Mouse (Mus musculus) liver, embryonic 14.5 days (tissue): ENCODE data around the gene Nkapd1. TPM values are rescaled to one million over a fixed set of nuclear protein-coding genes. Genes with fewer than 3 reads are reported as not detected.

Experiments used
- ATAC-seq: fragments of 200-750 bp; cut with Nextera tagmentation; 2 replicates; pipeline ENCODE4 v1.8.0; 2017; ENCODE audit warnings: moderate number of reproducible peaks, mild to moderate bottlenecking, moderate library complexity; ENCODE audit not compliant: insufficient read depth
- DNase-seq, 3 experiments: peaks; one replicate each; pipeline ENCODE4 v3.0.0-alpha.2; 2012 to 2013; ENCODE audit warnings: low read depth in 3 of 3, low spot score in 3 of 3
- H3K27ac ChIP-seq: fragments of 300-500 bp; sonication (generic); 2 replicates; pipeline ENCODE4 v1.5.1; 2014; ENCODE audit warnings: moderate library complexity, mild to moderate bottlenecking, control low read depth, inconsistent platforms
- H3K27me3 ChIP-seq: fragments of 300-500 bp; sonication (generic); 2 replicates; pipeline ENCODE4 v1.6.1; 2014; ENCODE audit warnings: mild to moderate bottlenecking, low read length, moderate library complexity; ENCODE audit not compliant: control insufficient read depth, insufficient read depth
- H3K36me3 ChIP-seq: fragments of 300-500 bp; sonication (generic); replicated peaks from 2 replicates; pipeline ENCODE4 v1.6.1; 2014; ENCODE audit warnings: low read depth; ENCODE audit not compliant: control insufficient read depth, insufficient read depth
- H3K4me1 ChIP-seq, 2 experiments: fragments of 200-500 bp in 1 of 2; fragments of 300-500 bp in 1 of 2; sonication (generic) in 1 of 2; replicated peaks; 2 replicates each; pipeline ENCODE4 v1.6.1; 2012 to 2014; ENCODE audit warnings: antibody characterized with exemption in 1 of 2, inconsistent platforms in 1 of 2, low read length in 1 of 2; ENCODE audit not compliant: control insufficient read depth in 2 of 2, insufficient read depth in 2 of 2
- H3K4me2 ChIP-seq: fragments of 300-500 bp; sonication (generic); 2 replicates; pipeline ENCODE4 v1.6.1; 2014; ENCODE audit warnings: low read depth, mild to moderate bottlenecking, control low read depth, moderate library complexity
- H3K4me3 ChIP-seq, 2 experiments: fragments of 200-500 bp in 1 of 2; fragments of 300-500 bp in 1 of 2; sonication (generic) in 1 of 2; 2 replicates each; pipeline ENCODE4 v1.5.1; 2012 to 2014; ENCODE audit warnings: low read depth in 2 of 2, low read length in 2 of 2, mild to moderate bottlenecking in 2 of 2, control low read depth in 1 of 2, inconsistent platforms in 1 of 2, moderate library complexity in 1 of 2; ENCODE audit not compliant: insufficient read depth in 1 of 2
- H3K9ac ChIP-seq: fragments of 300-500 bp; sonication (generic); replicated peaks from 2 replicates; pipeline ENCODE4 v1.6.1; 2014; ENCODE audit warnings: mild to moderate bottlenecking, control low read depth, moderate library complexity
- H3K9me3 ChIP-seq: fragments of 300-500 bp; sonication (generic); 2 replicates; pipeline ENCODE4 v1.6.1; 2016; ENCODE audit warnings: low read length, mixed read lengths; ENCODE audit not compliant: control insufficient read depth
- CTCF ChIP-seq: IDR thresholded peaks from 2 replicates; pipeline ENCODE4 v1.5.1; 2016; ENCODE audit warnings: antibody characterized with exemption, low read depth, control low read depth
- EP300 ChIP-seq: IDR thresholded peaks from 2 replicates; pipeline ENCODE4 v1.6.1; 2016; ENCODE audit warnings: antibody characterized with exemption, low read depth
- WGBS: fragments of 180-500 bp; shearing (Covaris S2); extraction: QIAGEN DNeasy Blood & Tissue Kit; methylation state at CpG from one replicate; pipeline ENCODE4 v1.1.7; 2014; ENCODE audit not compliant: insufficient replicate concordance; 5-methylcytosine and 5-hydroxymethylcytosine counted together
- polyA plus RNA-seq, 2 experiments: library from polyadenylated mRNA; depleted of rRNA in 1 of 2; stranded (reverse) in 1 of 2; unstranded in 1 of 2; fragments of >200 nt; fragmentation: Nextera tagmentation in 1 of 2; extraction: Ambion mirVana in 1 of 2; gene quantifications; 2 replicates each; pipeline versions ENCODE4 v1.2.1 to v1.2.3; 2012 to 2014

Nkapd1 gene
- polyA plus RNA-seq, 2 experiments, result 4.7 to 7.3 TPM

DNA sequence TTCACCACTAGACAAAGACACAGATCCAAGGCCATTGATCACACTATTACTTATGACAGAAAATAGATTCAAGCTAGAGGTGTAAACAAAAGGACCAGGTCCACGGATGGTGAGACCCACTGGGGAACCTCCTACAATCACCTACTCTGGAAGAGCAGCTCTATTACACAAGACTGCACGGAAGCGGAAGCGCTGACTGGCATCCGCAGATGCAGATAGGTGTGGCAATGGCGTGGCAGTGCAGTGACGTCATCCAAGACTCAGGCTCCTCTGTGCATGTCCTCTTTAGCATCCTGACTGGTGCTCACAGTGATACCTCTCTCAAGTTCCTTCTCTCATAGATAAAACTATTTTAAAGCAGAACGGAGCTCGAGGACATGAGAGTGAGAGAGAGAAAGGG lies 24.3 kb downstream of the Nkapd1 start:
- Histone ChIP-seq H3K4me1 (peaks cover 0 to 6% of the 10 kb centered on the region in 2 experiments; a peak in 2 of 4 replicates), H3K9ac (no peak overlapping the region), H3K9me3 (no peaks in the 10 kb centered on the region), H3K27me3 (no peaks in the 10 kb centered on the region), H3K4me2 (no peak overlapping the region), H3K36me3 (peaks cover 20% of the 10 kb centered on the region), H3K4me3 (no peak overlapping the region), H3K27ac (no peak overlapping the region)
- WGBS, result 74% methylated on average over 9 of the region's 9 CpGs
- TF ChIP-seq CTCF (no peak), EP300 (no peak)
- ATAC-seq, result no peak
- DNase-seq, result no peak

DNA sequence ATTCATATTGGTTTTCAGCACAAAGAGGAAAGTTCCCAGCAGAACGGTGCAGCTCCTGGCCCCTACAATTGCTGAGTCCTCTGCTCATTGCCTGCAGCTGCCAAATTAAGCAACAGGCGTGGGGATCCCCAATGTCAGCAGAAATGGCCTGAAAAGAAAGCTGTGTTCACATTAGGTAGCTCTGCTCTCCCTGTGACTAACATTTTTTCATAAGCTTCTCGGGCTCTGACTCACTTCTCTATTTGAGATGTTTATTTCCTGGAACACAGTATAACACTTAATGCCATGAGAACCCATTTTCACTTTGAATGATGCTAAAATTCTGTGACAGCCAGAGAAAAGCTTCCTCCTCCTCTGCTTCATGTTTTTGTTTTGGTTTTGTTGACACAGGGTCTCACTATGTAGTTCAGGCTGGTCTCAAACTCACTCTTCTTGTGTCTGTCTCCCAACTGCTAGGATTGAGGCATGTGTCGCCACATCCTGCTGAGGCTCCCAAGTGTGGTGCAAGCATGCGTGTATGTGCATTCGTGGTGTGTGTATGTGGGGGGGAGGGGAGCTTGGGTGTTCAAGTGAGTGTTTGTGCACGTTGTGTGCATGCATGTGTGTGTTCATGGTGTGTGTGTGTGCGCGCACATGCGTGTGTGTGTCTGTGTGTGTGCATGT lies 26.3 kb downstream of the Nkapd1 start:
- Histone ChIP-seq H3K27me3 (no peaks in the 10 kb centered on the region), H3K27ac (no peak overlapping the region), H3K9ac (no peak overlapping the region), H3K4me2 (no peak overlapping the region), H3K9me3 (no peaks in the 10 kb centered on the region), H3K36me3 (peaks cover 4% of the 10 kb centered on the region), H3K4me3 (no peak overlapping the region), H3K4me1 (peaks cover 0 to 6% of the 10 kb centered on the region in 2 experiments; a peak in 2 of 4 replicates)
- DNase-seq, result no peak
- 48% methylated on average over 10 of the region's 10 CpGs for WGBS
- ATAC-seq, result no peak
- no peak for TF ChIP-seq EP300
- TF ChIP-seq CTCF, result no peak

- Histone ChIP-seq H3K4me1 (peaks cover 0 to 4% of the 10 kb centered on the region in 2 experiments; a peak in 2 of 4 replicates), H3K27me3 (no peaks in the 10 kb centered on the region), H3K4me3 (no peak overlapping the region), H3K27ac (no peak overlapping the region), H3K9ac (no peak overlapping the region), H3K36me3 (no peaks in the 10 kb centered on the region), H3K4me2 (no peak overlapping the region), H3K9me3 (no peaks in the 10 kb centered on the region)
- WGBS, result 36% methylated on average over 4 of the region's 4 CpGs
- TF ChIP-seq EP300, result no peak
- no peak for TF ChIP-seq CTCF
- no peak for ATAC-seq
- DNase-seq, result no peak
Measured at GRCm38 (mm10) chr9:50586955-50587354, 30.3 kb downstream of the Nkapd1 start.

- Histone ChIP-seq H3K4me1 (no peaks in the 10 kb centered on the region; a peak in 1 of 4 replicates), H3K9me3 (no peaks in the 10 kb centered on the region), H3K27ac (no peak overlapping the region), H3K4me2 (no peak overlapping the region), H3K27me3 (no peaks in the 10 kb centered on the region), H3K36me3 (no peaks in the 10 kb centered on the region), H3K9ac (no peak overlapping the region), H3K4me3 (no peak overlapping the region)
- 62% methylated on average over 6 of the region's 6 CpGs for WGBS
- ATAC-seq (no peak), DNase-seq (no peak)
- TF ChIP-seq CTCF, result no peak
- no peak for TF ChIP-seq EP300
Measured at GRCm38 (mm10) chr9:50585145-50585818, 32.0 kb downstream of the Nkapd1 start.

DNA sequence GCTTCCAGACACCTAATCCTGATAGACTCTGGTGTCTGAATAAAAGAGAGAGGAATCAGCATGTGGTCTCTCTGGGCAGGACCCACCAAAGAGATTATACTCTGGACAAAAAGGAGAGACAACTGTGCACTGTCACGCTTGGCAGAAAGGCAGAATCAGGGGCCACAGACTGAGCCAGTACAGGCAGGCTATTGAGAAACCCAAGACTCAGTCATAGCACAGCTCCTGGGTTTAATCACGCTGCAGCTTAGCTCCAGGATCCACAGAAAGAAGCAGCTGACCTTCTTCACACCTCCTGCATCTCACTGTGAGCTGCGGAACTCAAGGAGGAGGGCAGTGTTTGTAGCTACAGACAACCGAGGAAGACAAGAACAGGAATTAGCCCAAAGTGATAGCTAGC lies 36.9 kb downstream of the Nkapd1 start:
- 37% methylated on average over 4 of the region's 4 CpGs for WGBS
- H3K4me3 ChIP-seq, result no peak overlapping the region
- no peak for ATAC-seq
- no peaks in the 10 kb centered on the region for H3K9me3 ChIP-seq
- no peak for DNase-seq
- H3K27ac ChIP-seq, result no peak overlapping the region
- H3K27me3 ChIP-seq, result no peaks in the 10 kb centered on the region
- no peaks in the 10 kb centered on the region for H3K4me1 ChIP-seq
- no peak overlapping the region for H3K4me2 ChIP-seq
- no peak overlapping the region for H3K9ac ChIP-seq
- no peak for TF ChIP-seq EP300
- no peak for TF ChIP-seq CTCF
- H3K36me3 ChIP-seq, result no peaks in the 10 kb centered on the region
